Mouse (Mus musculus) heart, adult 2 months (tissue): ENCODE results near the gene Lgals2. TPM values are rescaled to one million over a fixed set of nuclear protein-coding genes. Genes with fewer than 3 reads are reported as not detected.

Experiments
- DNase-seq, 2 experiments: peaks; one replicate each; pipeline ENCODE4 v3.0.0; 2021
- H3K27ac ChIP-seq: fragments of 200-600 bp; 2 replicates; pipeline ENCODE4 v1.8.1; 2022
- H3K27me3 ChIP-seq: fragments of 200-500 bp; 2 replicates; pipeline ENCODE4 v1.6.1; 2012; ENCODE audit warnings: mild to moderate bottlenecking, low read length, inconsistent platforms, mixed read lengths; ENCODE audit not compliant: control insufficient read depth, insufficient read depth
- H3K36me3 ChIP-seq: fragments of 200-500 bp; 2 replicates; pipeline ENCODE4 v1.6.1; 2012; ENCODE audit warnings: low read length, inconsistent platforms; ENCODE audit not compliant: control insufficient read depth, insufficient read depth
- H3K4me1 ChIP-seq: fragments of 200-500 bp; 2 replicates; pipeline ENCODE4 v1.6.1; 2011; ENCODE audit warnings: low read length; ENCODE audit not compliant: control insufficient read depth, insufficient read depth
- H3K4me3 ChIP-seq: fragments of 200-600 bp; 2 replicates; pipeline ENCODE4 v1.8.1; 2022
- H3K79me2 ChIP-seq: fragments of 200-500 bp; replicated peaks from 2 replicates; pipeline ENCODE4 v1.6.1; 2012; ENCODE audit warnings: mild to moderate bottlenecking, inconsistent platforms, low read length, moderate library complexity, mixed read lengths; ENCODE audit not compliant: control insufficient read depth, insufficient read depth
- H3K9ac ChIP-seq: fragments of 200-500 bp; 2 replicates; pipeline ENCODE4 v1.6.1; 2012; ENCODE audit warnings: low read depth, mild to moderate bottlenecking, control low read depth, inconsistent platforms, low read length, mixed read lengths
- CTCF ChIP-seq: fragments of 200-600 bp; IDR thresholded peaks from 2 replicates; pipeline ENCODE4 v1.8.1; 2022; ENCODE audit warnings: antibody characterized with exemption, mild to moderate bottlenecking, moderate library complexity
- EP300 ChIP-seq: fragments of 200-500 bp; IDR thresholded peaks from 2 replicates; pipeline ENCODE4 v1.6.1; 2011; ENCODE audit warnings: low read depth, low read length, control low read depth; ENCODE audit not compliant: insufficient read depth
- POLR2A ChIP-seq: fragments of 200-500 bp; IDR thresholded peaks from 2 replicates; pipeline ENCODE4 v1.6.1; 2011; ENCODE audit warnings: mild to moderate bottlenecking, low read depth, low read length, control low read depth; ENCODE audit not compliant: insufficient read depth
- WGBS: fragments of 180-500 bp; shearing (Covaris S2); methylation state at CpG from one replicate; pipeline ENCODE4 v1.1.7; 2018; 5-methylcytosine and 5-hydroxymethylcytosine counted together
- intact Hi-C: fragments of 180-260 bp; cut with DNase I; formaldehyde crosslinking; loops from one replicate; pipeline ENCODE4 v1.15.1; 2025
- long read RNA-seq: library from polyadenylated mRNA; stranded (forward); transcript quantifications from one replicate; pipeline ENCODE4 v2.0.0, GENCODE M21; 2021
- polyA plus RNA-seq: library from polyadenylated mRNA; depleted of rRNA; stranded (reverse); fragments of >200 nt; gene quantifications from 2 replicates; pipeline ENCODE4 v1.2.3, GENCODE M21; 2012; rRNA removed
- total RNA-seq, 2 experiments: library from RNA; stranded (reverse); gene quantifications; 2 replicates each; pipeline ENCODE4 v1.2.3; 2021

Gene Lgals2
- total RNA-seq (not detected), polyA plus RNA-seq (0.59 and 1.5 TPM in 2 replicates)
- long read RNA-seq = 0 reads

GRCm38 (mm10) chr15:78855303-78855965 is at the start of gene Lgals2:
Gene Lgals2, minus strand, starts transcription at chr15:78855529.
- no peak within 1 kb of the TSS for H3K27ac ChIP-seq
- intact Hi-C loops = no loop called here
- no peak for TF ChIP-seq EP300
- TF ChIP-seq POLR2A = no peak
- TF ChIP-seq CTCF = no peak
- H3K79me2 ChIP-seq = no peaks in the 10 kb centered on the region
- no peak for DNase-seq
- no peak within 1 kb of the TSS for H3K9ac ChIP-seq
- peaks cover 7% of the 10 kb centered on the region for H3K4me1 ChIP-seq
- 49% methylated on average over 8 of the region's 8 CpGs for WGBS
- no peaks in the 10 kb centered on the region for H3K36me3 ChIP-seq
- no peak within 1 kb of the TSS for H3K4me3 ChIP-seq
- H3K27me3 ChIP-seq = no peaks in the 10 kb centered on the region

DNA sequence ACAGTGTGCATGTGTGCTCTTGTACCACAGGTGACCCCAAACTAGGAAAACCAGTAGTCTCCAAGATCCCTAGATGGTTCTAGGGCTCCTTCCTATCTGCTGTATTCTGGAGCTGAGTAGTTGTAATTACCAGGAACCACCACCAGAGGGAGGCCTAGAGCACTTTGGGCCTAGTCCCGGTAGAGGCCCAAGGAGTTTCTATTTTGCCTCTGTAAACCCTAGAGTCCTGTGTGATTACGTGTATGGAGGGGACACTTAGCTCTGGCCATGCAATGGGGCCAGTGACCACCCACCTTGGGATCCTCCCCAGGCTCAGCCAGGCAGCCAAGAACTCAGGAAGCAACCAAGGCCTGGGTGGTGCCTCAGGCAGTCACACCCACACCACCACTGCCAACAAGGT is 47.9 kb upstream of the Lgals2 start:
- no peaks in the 10 kb centered on the region for H3K79me2 ChIP-seq

GRCm38 (mm10) chr15:78901422-78901789 is 46.1 kb upstream of the Lgals2 start:
- Histone ChIP-seq H3K4me1 (peaks cover 4% of the 10 kb centered on the region), H3K4me3 (no peak overlapping the region), H3K36me3 (no peaks in the 10 kb centered on the region), H3K9ac (no peak overlapping the region), H3K27me3 (no peaks in the 10 kb centered on the region), H3K27ac (no peak overlapping the region), H3K79me2 (no peaks in the 10 kb centered on the region)
- WGBS = 83% methylated on average over 8 of the region's 8 CpGs
- TF ChIP-seq EP300 (no peak), CTCF (no peak), POLR2A (no peak)
- no peak for DNase-seq
- intact Hi-C loops = no loop called here

More for the DNA sequence above, 47.9 kb upstream of the Lgals2 start:
- TF ChIP-seq CTCF (peak; percentile 97), POLR2A (no peak), EP300 (peak; percentile 57; the same call in 1 of the 2 replicates)
- 5% methylated on average over 2 of the region's 2 CpGs for WGBS
- Histone ChIP-seq H3K4me1 (peaks cover 4% of the 10 kb centered on the region), H3K27me3 (no peaks in the 10 kb centered on the region), H3K27ac (no peak overlapping the region; the same call in 1 of the 2 replicates), H3K9ac (peak overlapping the region; percentile 45), H3K4me3 (no peak overlapping the region), H3K36me3 (no peaks in the 10 kb centered on the region)
- DNase-seq = peak; percentile 78 to 80
- intact Hi-C loops = no loop called here

DNA sequence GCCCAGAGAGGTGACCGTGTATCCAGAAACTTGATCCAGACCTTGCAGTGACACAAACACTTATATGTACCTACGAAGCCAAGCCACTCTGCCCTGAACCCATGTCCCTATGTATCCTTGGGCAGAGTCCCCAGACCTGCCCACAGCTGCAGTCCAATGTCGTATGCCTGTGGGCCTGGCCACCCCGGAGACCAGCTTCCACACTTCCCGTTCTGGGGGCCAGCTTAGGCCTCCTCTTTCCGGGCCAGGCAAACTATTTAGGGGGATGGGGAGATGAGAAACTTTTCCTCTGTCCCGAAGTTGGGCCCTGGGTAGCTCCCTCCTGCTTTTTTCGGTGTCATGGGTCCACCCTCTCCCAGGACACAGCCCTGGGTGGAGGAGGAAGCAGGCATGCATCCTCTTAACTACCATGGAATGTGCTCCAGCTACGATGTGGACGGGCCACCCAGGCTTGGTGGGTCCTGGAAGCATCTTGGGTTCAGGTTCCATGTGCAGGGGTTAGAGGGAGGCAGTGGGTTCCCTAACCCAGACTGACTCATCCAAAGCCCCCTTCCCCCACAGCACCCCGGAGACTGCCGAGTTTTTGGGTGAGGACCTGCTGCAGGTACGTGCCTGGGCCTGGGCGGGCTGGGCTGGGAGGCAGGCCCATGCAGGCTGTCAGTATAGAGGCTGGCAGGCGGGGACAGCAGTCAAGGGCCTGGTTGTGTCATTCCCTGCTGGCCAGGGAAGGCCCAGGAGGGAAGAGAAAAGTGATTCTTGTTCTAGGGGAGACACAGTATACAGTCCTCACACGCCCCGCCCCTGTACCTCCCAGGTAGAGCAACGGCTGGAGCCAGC is 45.5 kb upstream of the Lgals2 start:
- intact Hi-C loops = no loop called here
- peaks cover 4% of the 10 kb centered on the region for H3K4me1 ChIP-seq
- peak; percentile 39 to 54 for DNase-seq

GRCm38 (mm10) chr15:78899740-78900584 is 44.6 kb upstream of the Lgals2 start, which contains the start of gene Sh3bp1:
Gene Sh3bp1, plus strand, starts transcription at chr15:78899768.
- peak within 1 kb of the TSS; percentile 62 for H3K27ac ChIP-seq
- no peaks in the 10 kb centered on the region for H3K36me3 ChIP-seq
- H3K4me3 ChIP-seq = peak within 1 kb of the TSS; percentile 69
- peak; percentile 49; the same call in 1 of the 2 replicates for TF ChIP-seq POLR2A
- no peak for TF ChIP-seq EP300
- intact Hi-C loops = no loop called here
- DNase-seq = peak; percentile 80 to 82
- peak within 1 kb of the TSS; percentile 82 for H3K9ac ChIP-seq
- 4% methylated on average over 46 of the region's 47 CpGs for WGBS
- H3K79me2 ChIP-seq = no peaks in the 10 kb centered on the region
- no peaks in the 10 kb centered on the region for H3K27me3 ChIP-seq
- H3K4me1 ChIP-seq = peaks cover 4% of the 10 kb centered on the region

More for the DNA sequence above, 45.5 kb upstream of the Lgals2 start:
- no peaks in the 10 kb centered on the region for H3K27me3 ChIP-seq
- 0 out of 2 replicates have a peak overlapping the region, but pooled peaks have one; percentile 7 for H3K9ac ChIP-seq
- peak overlapping the region; percentile 69 for H3K4me3 ChIP-seq
- H3K27ac ChIP-seq = peak overlapping the region; percentile 62
- no peaks in the 10 kb centered on the region for H3K36me3 ChIP-seq
- TF ChIP-seq POLR2A (0 out of 2 replicates have a peak, but pooled peaks have one; percentile 14), EP300 (no peak)
- no peaks in the 10 kb centered on the region for H3K79me2 ChIP-seq
- 44% methylated on average over 18 of the region's 18 CpGs for WGBS
